Mouse (Mus musculus): ENCODE measurements at regions not wholly inside any gene's neighbourhood (a gene's known extent, or its start where the extent isn't known, plus 50 kb on each side); places are given as distances from the start of the nearest gene placed in this dataset.

DNA sequence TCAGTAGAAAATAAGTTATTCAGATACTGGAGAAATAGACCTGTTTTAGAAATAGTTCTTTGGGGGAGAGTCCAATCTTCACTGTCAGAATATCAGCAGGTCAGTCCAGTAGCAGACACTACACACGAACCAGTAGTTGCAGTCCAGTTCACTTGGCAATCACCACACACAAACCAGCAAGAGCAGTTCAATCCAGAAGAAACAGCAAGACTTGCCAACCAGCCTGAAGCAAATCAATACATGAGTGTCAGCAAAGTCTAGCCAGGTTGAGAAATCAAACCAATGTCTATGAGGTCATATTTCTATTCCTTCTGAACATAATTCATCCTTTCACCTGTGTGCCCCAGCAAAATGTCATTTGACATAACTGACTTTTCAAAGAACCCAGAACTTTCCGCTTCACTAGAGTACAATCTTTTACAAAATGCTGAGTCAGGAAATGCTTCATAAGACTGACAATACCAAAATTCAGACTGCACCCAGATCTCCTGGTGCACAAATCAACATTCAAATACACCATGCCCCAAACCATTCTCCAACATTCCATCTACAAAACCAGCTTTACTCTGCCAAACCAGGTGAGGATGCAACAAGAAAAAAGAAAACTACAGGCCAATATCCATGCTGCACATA, 76.6 kb upstream of the Fhl2 start:
- Histone ChIP-seq H3K4me2 (no peak overlapping the region), H3K36me3 (no peaks in the 10 kb centered on the region)
- WGBS, result 78% methylated on average over 2 of the region's 2 CpGs

DNA sequence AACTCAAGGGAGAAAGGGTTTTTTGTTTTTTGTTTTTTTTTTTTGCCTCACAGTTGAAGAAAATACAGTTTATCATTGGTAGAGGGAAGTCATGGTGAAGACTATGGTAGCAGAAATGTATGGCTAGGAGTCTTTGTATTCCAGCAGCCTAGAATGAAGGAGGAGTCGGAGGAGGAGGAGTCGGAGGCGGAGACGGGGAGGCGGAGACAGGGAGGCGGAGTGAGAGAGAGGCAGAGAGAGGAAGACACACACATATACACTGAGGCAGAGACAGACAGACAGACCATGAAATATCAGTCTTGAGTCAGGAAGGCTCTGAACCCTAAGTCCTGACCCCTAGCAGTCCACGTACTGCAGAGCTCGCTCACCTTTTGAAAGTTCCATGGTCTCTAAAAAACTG, 95.0 kb upstream of the Fhl2 start:
- Histone ChIP-seq H3K9ac (no peak overlapping the region), H3K27me3 (no peaks in the 10 kb centered on the region), H3K4me2 (no peak overlapping the region), H3K4me3 (no peak overlapping the region), H3K27ac (no peak overlapping the region), H3K9me3 (replicated peaks) (no peaks in the 10 kb centered on the region), H3K4me1 (replicated peaks) (no peaks in the 10 kb centered on the region), H3K36me3 (no peaks in the 10 kb centered on the region)
- ATAC-seq (replicated peaks; ENCODE audit: insufficient number of reproducible peaks, insufficient read depth, low FRiP score, low read depth), result no peak
- 89% methylated on average over 8 of the region's 8 CpGs for WGBS

More for the DNA sequence above, 76.6 kb upstream of the Fhl2 start:
- Histone ChIP-seq H3K4me3 (no peak overlapping the region), H3K9me3 (replicated peaks) (no peaks in the 10 kb centered on the region), H3K27ac (no peak overlapping the region), H3K27me3 (no peaks in the 10 kb centered on the region), H3K9ac (no peak overlapping the region), H3K4me1 (replicated peaks) (peaks cover 3% of the 10 kb centered on the region; the same call in 1 of the 2 replicates)
- no peak for ATAC-seq (replicated peaks; ENCODE audit: insufficient number of reproducible peaks, insufficient read depth, low FRiP score, low read depth)

DNA sequence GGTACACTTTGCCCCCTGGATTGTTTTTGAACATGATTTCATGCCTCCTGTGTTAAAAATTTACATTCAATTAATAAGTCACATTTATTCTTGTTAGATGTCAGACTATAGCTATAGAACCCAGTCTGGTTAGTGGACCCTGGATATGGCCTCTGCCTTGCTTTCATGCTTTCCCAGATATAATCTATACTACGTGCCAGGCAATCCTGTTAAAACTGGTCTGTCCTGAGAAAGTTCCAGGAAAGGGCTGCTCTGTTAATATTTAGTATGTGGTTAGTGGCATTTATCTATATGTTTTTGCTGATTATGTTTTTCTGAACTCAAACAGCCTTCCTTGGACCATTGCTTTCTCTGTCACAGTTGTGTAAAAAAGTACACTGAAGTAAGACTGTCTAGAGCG, 95.8 kb upstream of the Fhl2 start:
- Histone ChIP-seq H3K9ac (no peak overlapping the region), H3K27me3 (no peaks in the 10 kb centered on the region), H3K27ac (no peak overlapping the region), H3K4me2 (no peak overlapping the region), H3K36me3 (no peaks in the 10 kb centered on the region), H3K4me3 (no peak overlapping the region), H3K4me1 (replicated peaks) (no peaks in the 10 kb centered on the region), H3K9me3 (replicated peaks) (no peaks in the 10 kb centered on the region)
- no peak for ATAC-seq (replicated peaks; ENCODE audit: insufficient number of reproducible peaks, insufficient read depth, low FRiP score, low read depth)
- WGBS, result 86% methylated on average over 2 of the region's 2 CpGs

DNA sequence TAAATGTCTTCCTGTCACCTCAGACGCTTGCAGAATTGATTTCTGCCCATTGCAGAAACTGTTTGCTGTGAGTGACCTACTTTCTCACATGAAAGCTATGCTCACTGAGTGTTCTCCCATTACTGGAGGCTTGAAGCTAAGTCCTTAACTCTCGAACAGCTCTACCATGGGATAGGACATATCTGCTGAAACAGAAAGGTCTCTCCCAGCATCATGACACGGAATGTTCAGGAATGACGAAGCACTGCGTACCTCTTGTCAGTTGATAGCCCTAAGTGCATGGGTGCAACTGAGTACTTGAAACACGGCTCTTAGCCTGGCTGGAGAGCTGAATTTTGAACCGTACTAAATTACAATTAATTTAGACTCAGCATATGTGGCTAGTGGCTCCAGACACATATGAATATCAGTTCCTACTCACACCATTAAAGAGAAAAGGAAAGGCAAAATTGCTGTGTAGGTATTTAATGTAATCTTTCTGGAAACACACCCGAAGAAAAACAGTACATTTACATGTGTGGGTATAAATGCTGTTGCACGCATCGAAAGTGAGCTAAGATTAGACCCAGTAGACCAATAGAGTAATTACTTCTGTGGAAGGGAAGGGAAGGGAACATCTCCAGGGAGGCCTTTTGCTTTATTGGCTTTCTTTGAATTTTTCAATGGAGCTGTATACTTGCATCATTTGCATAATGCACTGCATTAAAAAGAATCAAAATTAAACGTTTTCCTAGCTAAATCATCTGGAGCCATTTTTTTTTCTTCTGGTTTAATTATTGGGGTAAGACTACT, 97.6 kb upstream of the Fhl2 start:
- Histone ChIP-seq H3K9ac (no peak overlapping the region), H3K9me3 (replicated peaks) (no peaks in the 10 kb centered on the region), H3K4me1 (replicated peaks) (no peaks in the 10 kb centered on the region), H3K36me3 (no peaks in the 10 kb centered on the region), H3K27me3 (no peaks in the 10 kb centered on the region), H3K4me2 (no peak overlapping the region), H3K4me3 (no peak overlapping the region), H3K27ac (no peak overlapping the region)
- ATAC-seq (replicated peaks; ENCODE audit: insufficient number of reproducible peaks, insufficient read depth, low FRiP score, low read depth), result no peak
- 68% methylated on average over 11 of the region's 11 CpGs for WGBS

DNA sequence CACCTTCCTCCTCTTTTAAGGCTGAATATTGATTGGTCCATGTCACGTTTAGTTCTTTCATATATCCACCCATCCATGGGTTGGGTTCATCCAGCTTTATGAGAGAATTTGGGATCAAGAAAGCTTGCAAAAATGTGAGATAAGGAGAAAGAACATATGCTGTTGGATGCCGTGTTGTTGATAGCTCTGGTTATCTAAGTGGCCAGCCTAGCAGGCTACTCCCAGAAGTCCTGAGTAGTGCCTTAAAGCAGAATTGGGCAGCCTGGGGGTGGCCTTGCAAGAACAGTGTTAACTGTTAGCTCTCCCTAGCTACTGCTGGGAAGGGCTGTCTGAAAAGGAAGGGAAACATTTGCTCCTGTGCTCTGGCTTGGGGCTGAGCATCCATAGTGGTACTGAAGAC, 100.8 kb upstream of the Fhl2 start:
- no peaks in the 10 kb centered on the region for H3K36me3 ChIP-seq
- no peak overlapping the region for H3K9ac ChIP-seq
- no peaks in the 10 kb centered on the region for H3K9me3 ChIP-seq (replicated peaks)
- no peak overlapping the region for H3K4me2 ChIP-seq
- no peak overlapping the region for H3K27ac ChIP-seq
- H3K27me3 ChIP-seq, result no peaks in the 10 kb centered on the region
- H3K4me3 ChIP-seq, result no peak overlapping the region
- peaks cover 2% of the 10 kb centered on the region for H3K4me1 ChIP-seq (replicated peaks)
- 48% methylated on average over 2 of the region's 2 CpGs for WGBS
- no peak for ATAC-seq (replicated peaks; ENCODE audit: insufficient number of reproducible peaks, insufficient read depth, low FRiP score, low read depth)

DNA sequence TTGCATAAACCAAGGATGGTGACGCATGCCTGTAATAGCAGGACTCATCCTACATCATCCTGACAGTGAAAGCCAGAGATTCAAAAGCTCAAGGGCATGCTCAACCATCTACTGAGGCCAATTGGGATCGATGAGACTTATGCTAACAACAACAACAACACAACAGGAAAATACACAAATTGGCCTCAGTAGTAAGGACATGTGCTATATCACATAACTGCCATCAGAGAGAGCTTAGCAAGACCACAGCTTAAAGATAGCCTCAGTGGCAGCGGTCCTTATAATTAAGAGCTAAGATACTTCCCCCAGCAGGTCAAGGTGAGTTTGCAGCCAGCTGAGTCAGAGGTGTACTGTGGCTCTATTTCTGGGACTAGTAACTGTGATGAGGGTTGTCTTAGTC, 102.0 kb upstream of the Fhl2 start:
- no peaks in the 10 kb centered on the region for H3K36me3 ChIP-seq
- no peak overlapping the region for H3K9ac ChIP-seq
- no peaks in the 10 kb centered on the region for H3K9me3 ChIP-seq (replicated peaks)
- 84% methylated on average over 3 of the region's 3 CpGs for WGBS
- H3K4me2 ChIP-seq, result no peak overlapping the region
- no peak for ATAC-seq (replicated peaks; ENCODE audit: insufficient number of reproducible peaks, insufficient read depth, low FRiP score, low read depth)
- no peak overlapping the region for H3K4me3 ChIP-seq
- no peak overlapping the region for H3K27ac ChIP-seq
- H3K4me1 ChIP-seq (replicated peaks), result peaks cover 6% of the 10 kb centered on the region
- H3K27me3 ChIP-seq, result no peaks in the 10 kb centered on the region

DNA sequence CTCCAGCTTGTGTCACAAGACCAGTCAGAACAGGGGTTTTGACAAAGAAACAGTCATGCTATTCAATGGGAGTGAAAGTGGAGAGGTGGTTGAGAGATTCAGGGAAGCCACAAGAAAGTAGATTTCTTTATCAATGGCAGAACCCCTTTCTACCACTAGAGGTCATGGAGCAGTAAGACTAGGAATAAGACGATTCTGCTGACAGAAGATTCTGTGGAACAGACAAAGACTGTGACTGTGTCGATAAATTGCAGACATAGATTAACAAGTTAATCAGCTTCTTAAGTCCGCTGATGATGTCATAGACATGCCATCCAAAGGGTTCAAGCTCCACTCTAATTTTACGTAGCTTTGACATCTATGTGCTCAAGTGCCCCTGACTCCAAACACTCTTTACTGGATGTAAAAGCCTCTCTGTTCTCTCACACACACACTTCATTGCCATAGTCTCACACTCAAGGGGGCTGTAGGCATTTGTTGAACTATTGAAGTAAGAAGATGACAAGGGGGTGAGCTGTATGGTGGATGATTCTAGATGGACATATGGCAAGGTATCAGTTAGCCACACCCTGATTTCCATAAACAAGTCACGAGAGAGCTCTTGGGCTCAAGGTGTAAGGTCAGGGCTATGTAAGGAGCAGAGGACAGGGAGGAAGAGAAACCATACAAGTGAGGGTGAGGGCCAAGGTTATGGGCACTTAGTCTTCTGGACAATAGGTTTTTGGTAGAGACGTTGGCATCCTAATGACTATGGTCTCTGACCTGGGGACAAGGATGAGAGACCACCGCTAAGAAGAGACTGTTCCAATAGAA, 102.9 kb upstream of the Fhl2 start:
- no peaks in the 10 kb centered on the region for H3K36me3 ChIP-seq
- peaks cover 6% of the 10 kb centered on the region for H3K4me1 ChIP-seq (replicated peaks)
- H3K4me3 ChIP-seq, result no peak overlapping the region
- no peak overlapping the region for H3K4me2 ChIP-seq
- H3K9ac ChIP-seq, result no peak overlapping the region
- H3K27me3 ChIP-seq, result no peaks in the 10 kb centered on the region
- no peaks in the 10 kb centered on the region for H3K9me3 ChIP-seq (replicated peaks)
- WGBS, result 45% methylated on average over 7 of the region's 7 CpGs
- peak; percentile 30; the same call in 1 of the 2 replicates for ATAC-seq (replicated peaks; ENCODE audit: insufficient number of reproducible peaks, insufficient read depth, low FRiP score, low read depth)
- H3K27ac ChIP-seq, result no peak overlapping the region

DNA sequence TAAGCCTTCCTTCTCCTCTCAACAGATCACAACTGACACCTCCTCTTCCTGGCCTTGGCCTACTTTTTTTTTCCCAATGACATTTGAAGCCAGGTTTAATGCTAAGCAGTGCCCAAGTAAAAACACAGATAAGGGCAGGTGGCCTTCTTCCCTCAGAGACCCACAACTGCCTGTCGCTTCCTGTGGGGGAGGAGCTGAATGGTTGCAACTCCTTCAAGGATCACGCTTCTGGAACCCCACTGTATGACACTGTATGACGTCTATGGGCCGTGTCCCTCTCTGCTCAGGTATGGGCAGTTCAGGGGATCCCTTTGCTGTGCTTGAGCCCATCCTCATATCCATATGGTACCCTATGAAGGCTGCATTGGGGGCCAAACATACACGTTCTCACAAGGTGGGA, 103.9 kb upstream of the Fhl2 start:
- no peaks in the 10 kb centered on the region for H3K9me3 ChIP-seq (replicated peaks)
- WGBS, result 73% methylated on average over 5 of the region's 5 CpGs
- no peak overlapping the region for H3K9ac ChIP-seq
- no peaks in the 10 kb centered on the region for H3K27me3 ChIP-seq
- H3K4me2 ChIP-seq, result no peak overlapping the region
- H3K4me3 ChIP-seq, result no peak overlapping the region
- H3K36me3 ChIP-seq, result no peaks in the 10 kb centered on the region
- ATAC-seq (replicated peaks; ENCODE audit: insufficient number of reproducible peaks, insufficient read depth, low FRiP score, low read depth), result no peak
- peaks cover 6% of the 10 kb centered on the region for H3K4me1 ChIP-seq (replicated peaks)
- no peak overlapping the region for H3K27ac ChIP-seq

DNA sequence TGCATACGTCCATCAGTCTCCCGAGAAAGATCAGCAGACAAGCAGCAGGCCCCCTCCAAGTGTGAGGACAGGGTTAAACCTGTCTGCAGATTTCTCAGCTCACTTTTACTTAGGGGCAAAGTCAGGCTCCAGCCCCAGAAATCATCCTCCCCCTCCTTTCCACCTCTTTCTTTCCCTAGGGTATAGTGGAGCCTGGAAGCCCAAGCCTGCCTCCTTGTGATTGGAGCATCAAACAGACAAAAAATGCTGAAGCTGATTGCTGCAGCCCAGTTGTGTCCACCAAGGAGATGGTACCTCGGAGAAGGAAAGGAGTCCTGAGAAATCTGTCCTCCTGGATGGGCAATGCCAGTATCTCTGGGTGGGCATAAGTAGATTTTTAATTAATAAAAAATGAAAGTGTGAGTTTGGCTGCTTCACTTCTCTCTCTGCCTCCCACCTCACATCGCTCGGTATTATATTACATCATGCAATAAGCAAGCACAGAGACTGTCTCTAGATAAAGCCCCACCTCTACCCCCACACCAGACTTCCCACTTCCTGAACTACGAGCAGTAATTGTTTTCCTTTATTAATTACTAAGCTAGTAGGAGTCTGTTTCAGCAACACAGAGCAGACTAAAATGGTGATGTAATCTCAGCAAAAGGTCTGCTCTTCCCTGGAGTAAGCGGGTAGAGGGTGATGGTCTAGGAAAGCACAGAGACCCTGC, 105.2 kb upstream of the Fhl2 start:
- no peak overlapping the region for H3K9ac ChIP-seq
- H3K36me3 ChIP-seq, result no peaks in the 10 kb centered on the region
- no peaks in the 10 kb centered on the region for H3K27me3 ChIP-seq
- no peak overlapping the region for H3K4me3 ChIP-seq
- WGBS, result 53% methylated on average over 7 of the region's 7 CpGs
- peaks cover 6% of the 10 kb centered on the region for H3K4me1 ChIP-seq (replicated peaks)
- no peak overlapping the region for H3K4me2 ChIP-seq
- peak; percentile 63; the same call in 1 of the 2 replicates for ATAC-seq (replicated peaks; ENCODE audit: insufficient number of reproducible peaks, insufficient read depth, low FRiP score, low read depth)
- H3K27ac ChIP-seq, result no peak overlapping the region
- H3K9me3 ChIP-seq (replicated peaks), result no peaks in the 10 kb centered on the region

DNA sequence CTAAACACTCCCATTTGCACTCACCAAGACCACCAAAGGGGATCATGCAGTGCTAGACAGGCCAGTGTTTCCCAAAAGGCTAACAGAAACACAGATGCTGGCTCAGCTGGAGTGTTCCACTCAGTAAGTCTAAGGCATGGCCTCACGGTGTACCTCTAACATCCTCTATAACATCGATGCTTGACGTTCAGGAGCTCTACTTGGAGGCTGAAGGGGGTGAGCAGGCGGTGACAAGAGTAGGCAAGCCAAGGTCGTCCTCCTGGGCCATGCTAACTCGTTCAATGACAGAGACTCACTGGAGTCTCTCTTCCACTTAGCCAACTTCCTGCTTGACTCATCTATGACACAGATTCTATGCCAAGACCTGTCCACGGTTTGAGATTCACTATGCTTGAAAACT, 105.9 kb upstream of the Fhl2 start:
- no peaks in the 10 kb centered on the region for H3K9me3 ChIP-seq (replicated peaks)
- H3K9ac ChIP-seq, result no peak overlapping the region
- H3K36me3 ChIP-seq, result no peaks in the 10 kb centered on the region
- no peak overlapping the region for H3K4me2 ChIP-seq
- no peak overlapping the region for H3K4me3 ChIP-seq
- no peak overlapping the region for H3K27ac ChIP-seq
- H3K27me3 ChIP-seq, result no peaks in the 10 kb centered on the region
- ATAC-seq (replicated peaks; ENCODE audit: insufficient number of reproducible peaks, insufficient read depth, low FRiP score, low read depth), result 0 out of 2 replicates have a peak, but pooled peaks have one; percentile 48
- peaks cover 6% of the 10 kb centered on the region for H3K4me1 ChIP-seq (replicated peaks)
- 52% methylated on average over 7 of the region's 7 CpGs for WGBS

All from heart, embryonic 15.5 days (tissue).